Mouse (Mus musculus) heart, postnatal 0 days (tissue): ENCODE data around the gene Rad51ap1. TPM values are rescaled to one million over a fixed set of nuclear protein-coding genes. Genes with fewer than 3 reads are reported as not detected.

Source experiments
- ATAC-seq: fragments of 200-750 bp; cut with Nextera tagmentation; 2 replicates; pipeline ENCODE4 v1.8.0; 2017; ENCODE audit warnings: low read depth, moderate number of reproducible peaks, moderate library complexity; ENCODE audit not compliant: insufficient read depth
- DNase-seq: peaks from one replicate; pipeline ENCODE4 v3.0.0-alpha.2; 2016; ENCODE audit warnings: low spot score
- H3K27ac ChIP-seq: fragments of 300-500 bp; sonication (generic); 2 replicates; pipeline ENCODE4 v1.5.1; 2014; ENCODE audit warnings: low read depth, mild to moderate bottlenecking
- H3K27me3 ChIP-seq: fragments of 300-500 bp; sonication (generic); 2 replicates; pipeline ENCODE4 v1.6.1; 2014; ENCODE audit warnings: low read length, mixed read lengths; ENCODE audit not compliant: control insufficient read depth, insufficient read depth
- H3K36me3 ChIP-seq: fragments of 300-500 bp; sonication (generic); replicated peaks from 2 replicates; pipeline ENCODE4 v1.6.1; 2014; ENCODE audit warnings: low read length, mixed read lengths; ENCODE audit not compliant: control insufficient read depth, insufficient read depth
- H3K4me1 ChIP-seq: fragments of 300-500 bp; sonication (generic); 2 replicates; pipeline ENCODE4 v1.6.1; 2014; ENCODE audit warnings: antibody characterized with exemption; ENCODE audit not compliant: control insufficient read depth, insufficient read depth
- H3K4me2 ChIP-seq: fragments of 300-500 bp; sonication (generic); 2 replicates; pipeline ENCODE4 v1.6.1; 2014; ENCODE audit warnings: low read depth, mild to moderate bottlenecking, low read length, moderate library complexity
- H3K4me3 ChIP-seq: fragments of 300-500 bp; sonication (generic); 2 replicates; pipeline ENCODE4 v1.5.1; 2014; ENCODE audit warnings: low read depth, low read length
- H3K9ac ChIP-seq: fragments of 300-500 bp; sonication (generic); replicated peaks from 2 replicates; pipeline ENCODE4 v1.6.1; 2014; ENCODE audit warnings: low read depth, low read length, mixed read lengths
- H3K9me3 ChIP-seq: fragments of 300-500 bp; sonication (generic); replicated peaks from 2 replicates; pipeline ENCODE4 v1.6.1; 2016; ENCODE audit warnings: low read length; ENCODE audit not compliant: control insufficient read depth
- CTCF ChIP-seq: IDR thresholded peaks from 2 replicates; pipeline ENCODE4 v1.5.1; 2016; ENCODE audit warnings: antibody characterized with exemption, control low read depth, low read depth
- EP300 ChIP-seq: IDR thresholded peaks from 2 replicates; pipeline ENCODE4 v1.6.1; 2016; ENCODE audit warnings: antibody characterized with exemption, low read depth
- WGBS: fragments of 180-500 bp; shearing (Covaris S2); extraction: QIAGEN DNeasy Blood & Tissue Kit; methylation state at CpG from one replicate; pipeline ENCODE4 v1.1.7; 2014; 5-methylcytosine and 5-hydroxymethylcytosine counted together
- polyA plus RNA-seq: library from polyadenylated mRNA; unstranded; fragments of >200 nt; fragmentation: Nextera tagmentation; extraction: Ambion mirVana; gene quantifications from 2 replicates; pipeline ENCODE4 v1.2.1, GENCODE M21; 2015
- total RNA-seq: library from RNA; depleted of rRNA; stranded (reverse); fragments of >200 nt; gene quantifications from 2 replicates; pipeline ENCODE4 v1.2.3, GENCODE M21; 2014; ENCODE audit warnings: low replicate concordance

The Rad51ap1 gene
- total and polyA plus RNA-seq, 2 experiments from 2014 or later, result 9.5 to 12.9 TPM

DNA sequence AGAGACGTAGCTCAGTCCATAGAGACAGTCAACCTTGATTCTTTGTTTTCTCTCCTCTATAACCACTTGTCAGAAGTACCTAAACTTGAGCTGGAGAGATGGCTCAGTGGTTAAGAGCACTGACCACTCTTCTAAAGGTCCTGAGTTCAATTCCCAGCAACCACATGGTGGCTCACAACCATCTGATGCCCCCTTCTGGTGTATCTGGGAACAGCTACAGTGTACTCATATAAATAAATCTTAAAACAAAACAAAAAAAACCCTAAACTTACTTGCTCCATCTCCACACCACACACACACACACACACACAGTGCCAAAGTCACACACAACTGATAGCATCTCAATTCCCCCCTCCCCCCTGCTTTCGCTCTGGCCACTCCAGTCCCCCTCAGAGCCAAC, 1.3 kb downstream of the Rad51ap1 start:
- ATAC-seq, result no peak
- DNase-seq, result no peak
- no peaks in the 10 kb centered on the region for H3K27me3 ChIP-seq
- H3K9ac ChIP-seq, result no peak overlapping the region
- peak overlapping the region; percentile 87 for H3K4me2 ChIP-seq
- no peak overlapping the region for H3K27ac ChIP-seq
- peak overlapping the region; percentile 71 for H3K4me3 ChIP-seq
- H3K9me3 ChIP-seq, result no peaks in the 10 kb centered on the region
- H3K4me1 ChIP-seq, result peaks cover 20% of the 10 kb centered on the region
- TF ChIP-seq CTCF (no peak), EP300 (no peak)
- peaks cover 30% of the 10 kb centered on the region for H3K36me3 ChIP-seq
- WGBS, result 78% methylated on average over 2 of the region's 2 CpGs

- Histone ChIP-seq H3K9me3 (no peaks in the 10 kb centered on the region), H3K9ac (no peak overlapping the region), H3K27me3 (no peaks in the 10 kb centered on the region), H3K36me3 (peaks cover 45% of the 10 kb centered on the region), H3K4me1 (no peaks in the 10 kb centered on the region), H3K27ac (no peak overlapping the region), H3K4me3 (no peak overlapping the region), H3K4me2 (no peak overlapping the region)
- ATAC-seq (no peak), DNase-seq (peak; percentile 6)
- TF ChIP-seq EP300, result no peak
- TF ChIP-seq CTCF, result no peak
- 66% methylated on average over 2 of the region's 2 CpGs for WGBS
Measured at GRCm38 (mm10) chr6:126932896-126933295, 6.5 kb downstream of the Rad51ap1 start.

GRCm38 (mm10) chr6:126921111-126921881, 18.1 kb downstream of the Rad51ap1 start, which contains the start of gene Dyrk4:
TSS of gene Dyrk4 (minus strand) at chr6:126921839.
- Histone ChIP-seq H3K36me3 (peaks cover 37% of the 10 kb centered on the region), H3K4me1 (no peaks in the 10 kb centered on the region), H3K4me2 (peak within 1 kb of the TSS; percentile 48), H3K9ac (0 out of 2 replicates have a peak within 1 kb of the TSS, but pooled peaks have one; percentile 0), H3K27me3 (no peaks in the 10 kb centered on the region), H3K4me3 (no peak within 1 kb of the TSS), H3K9me3 (no peaks in the 10 kb centered on the region), H3K27ac (no peak within 1 kb of the TSS)
- ATAC-seq, result peak; percentile 60
- peak; percentile 26 for DNase-seq
- WGBS, result 9% methylated on average over 21 of the region's 21 CpGs
- TF ChIP-seq EP300 (no peak), CTCF (no peak)

DNA sequence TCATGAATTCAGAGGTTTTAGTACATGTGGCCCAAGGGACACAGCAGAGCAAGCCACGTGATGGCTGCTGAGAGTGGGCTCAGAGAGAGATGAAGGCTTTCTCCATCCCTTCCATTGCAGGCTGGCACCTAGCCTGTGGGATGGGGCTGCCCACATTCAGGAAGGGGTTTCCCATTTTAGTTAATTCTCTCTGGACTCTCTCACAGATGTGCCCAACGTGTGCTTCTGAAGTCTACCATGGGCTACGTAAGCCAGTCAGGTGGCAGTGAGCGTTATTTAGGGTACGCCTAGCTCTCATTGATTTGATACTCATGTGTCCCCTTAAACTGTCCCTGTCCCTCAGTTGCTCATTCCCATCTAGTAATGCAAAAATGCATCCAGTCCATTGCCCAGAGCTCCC, 24.5 kb downstream of the Rad51ap1 start:
- no peak overlapping the region for H3K4me3 ChIP-seq
- 74% methylated on average over 5 of the region's 5 CpGs for WGBS
- no peak for TF ChIP-seq CTCF
- TF ChIP-seq EP300, result no peak
- no peaks in the 10 kb centered on the region for H3K27me3 ChIP-seq
- H3K27ac ChIP-seq, result no peak overlapping the region
- H3K36me3 ChIP-seq, result no peaks in the 10 kb centered on the region
- no peaks in the 10 kb centered on the region for H3K9me3 ChIP-seq
- no peak overlapping the region for H3K4me2 ChIP-seq
- H3K4me1 ChIP-seq, result no peaks in the 10 kb centered on the region
- DNase-seq (no peak), ATAC-seq (no peak)
- H3K9ac ChIP-seq, result no peak overlapping the region

DNA sequence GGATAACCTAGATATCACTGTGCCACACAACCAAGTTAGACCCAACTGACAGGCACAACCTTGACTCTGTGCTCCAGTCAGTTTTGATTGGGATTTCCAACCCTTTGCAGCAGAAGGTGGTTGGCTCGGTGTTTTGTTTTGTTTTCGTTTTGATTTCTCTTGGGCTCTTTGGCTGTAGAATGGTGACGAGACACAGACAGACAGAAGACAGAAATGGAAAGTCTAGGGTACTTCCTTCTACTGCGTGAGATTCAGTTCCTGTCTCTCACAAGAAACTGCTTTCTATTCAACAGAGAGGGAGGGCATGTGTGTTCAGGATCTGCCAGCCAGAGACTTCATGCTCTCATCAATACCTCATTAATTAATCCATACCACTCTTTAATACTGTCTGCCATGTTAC, 28.7 kb downstream of the Rad51ap1 start:
- WGBS, result 48% methylated on average over 4 of the region's 4 CpGs
- DNase-seq, result no peak
- ATAC-seq, result no peak

More for the DNA sequence above, 28.7 kb downstream of the Rad51ap1 start:
- Histone ChIP-seq H3K27me3 (no peaks in the 10 kb centered on the region), H3K9ac (no peak overlapping the region), H3K9me3 (no peaks in the 10 kb centered on the region), H3K36me3 (no peaks in the 10 kb centered on the region), H3K4me2 (no peak overlapping the region), H3K27ac (no peak overlapping the region), H3K4me1 (no peaks in the 10 kb centered on the region), H3K4me3 (no peak overlapping the region)
- TF ChIP-seq EP300, result no peak
- TF ChIP-seq CTCF, result no peak
